Mouse (Mus musculus) lung, embryonic 14.5 days (tissue): ENCODE data around the gene Iqca. TPM values are rescaled to one million over a fixed set of nuclear protein-coding genes. Genes with fewer than 3 reads are reported as not detected.
A peak's percentile ranks its signal among the peaks of the same experiment; 100 is the strongest.

Source experiments
- ATAC-seq: fragments of 200-750 bp; cut with Nextera tagmentation; 2 replicates; pipeline ENCODE4 v1.8.0; 2017; ENCODE audit warnings: mild to moderate bottlenecking, moderate TSS enrichment, moderate library complexity; ENCODE audit not compliant: insufficient read depth
- DNase-seq: peaks from one replicate; pipeline ENCODE4 v3.0.0-alpha.2; 2015
- H3K27ac ChIP-seq: fragments of 300-500 bp; sonication (generic); 2 replicates; pipeline ENCODE4 v1.5.1; 2014; ENCODE audit warnings: low read depth, mild to moderate bottlenecking, moderate library complexity
- H3K27me3 ChIP-seq: fragments of 300-500 bp; sonication (generic); 2 replicates; pipeline ENCODE4 v1.6.1; 2014; ENCODE audit warnings: low read length, control low read depth; ENCODE audit not compliant: insufficient read depth
- H3K36me3 ChIP-seq: fragments of 300-500 bp; sonication (generic); 2 replicates; pipeline ENCODE4 v1.6.1; 2014; ENCODE audit warnings: control low read depth; ENCODE audit not compliant: insufficient read depth
- H3K4me1 ChIP-seq: fragments of 300-500 bp; sonication (generic); 2 replicates; pipeline ENCODE4 v1.6.1; 2014; ENCODE audit warnings: antibody characterized with exemption, control low read depth; ENCODE audit not compliant: insufficient read depth
- H3K4me2 ChIP-seq: fragments of 300-500 bp; sonication (generic); 2 replicates; pipeline ENCODE4 v1.6.1; 2014; ENCODE audit warnings: mild to moderate bottlenecking
- H3K4me3 ChIP-seq: fragments of 300-500 bp; sonication (generic); 2 replicates; pipeline ENCODE4 v1.5.1; 2014; ENCODE audit warnings: low read depth, low read length
- H3K9ac ChIP-seq: fragments of 300-500 bp; sonication (generic); 2 replicates; pipeline ENCODE4 v1.6.1; 2014
- H3K9me3 ChIP-seq: fragments of 300-500 bp; sonication (generic); 2 replicates; pipeline ENCODE4 v1.6.1; 2016; ENCODE audit warnings: low read depth, low read length, control low read depth
- CTCF ChIP-seq: IDR thresholded peaks from 2 replicates; pipeline ENCODE4 v1.5.1; 2016; ENCODE audit warnings: antibody characterized with exemption, low read depth
- WGBS: fragments of 180-500 bp; shearing (Covaris S2); extraction: QIAGEN DNeasy Blood & Tissue Kit; methylation state at CpG from one replicate; pipeline ENCODE4 v1.1.7; 2014; 5-methylcytosine and 5-hydroxymethylcytosine counted together
- polyA plus RNA-seq: library from polyadenylated mRNA; unstranded; fragments of >200 nt; fragmentation: Nextera tagmentation; extraction: Ambion mirVana; gene quantifications from 2 replicates; pipeline ENCODE4 v1.2.1, GENCODE M21; 2014

Iqca gene
- polyA plus RNA-seq, 1 experiment from 2014 or later, result 0.11 TPM

DNA sequence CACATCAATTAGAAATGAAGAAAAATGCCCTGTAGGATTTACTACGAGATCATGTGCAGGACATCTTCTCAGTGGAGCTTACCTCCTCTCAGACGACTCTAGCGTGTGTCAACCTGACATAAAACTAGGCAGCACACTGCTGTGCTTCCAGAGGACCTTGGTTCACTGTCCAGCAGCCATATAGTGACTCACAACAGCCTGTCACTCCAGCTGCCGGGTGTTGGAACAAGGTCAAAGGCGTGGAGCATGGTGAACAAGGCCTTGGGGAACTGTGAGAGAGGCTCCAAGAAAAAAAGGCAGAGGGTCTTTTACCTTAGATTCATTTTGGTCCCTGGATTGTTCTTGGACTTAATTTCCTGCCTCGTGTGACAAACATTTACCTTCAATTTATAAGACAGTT lies 135.1 kb downstream of the Iqca start:
- Histone ChIP-seq H3K4me1 (no peaks in the 10 kb centered on the region), H3K9ac (no peak overlapping the region), H3K27ac (no peak overlapping the region), H3K4me3 (no peak overlapping the region), H3K27me3 (no peaks in the 10 kb centered on the region), H3K4me2 (no peak overlapping the region), H3K36me3 (no peaks in the 10 kb centered on the region), H3K9me3 (no peaks in the 10 kb centered on the region)
- ATAC-seq (no peak), DNase-seq (no peak)
- no peak for TF ChIP-seq CTCF
- 74% methylated on average over 6 of the region's 6 CpGs for WGBS

DNA sequence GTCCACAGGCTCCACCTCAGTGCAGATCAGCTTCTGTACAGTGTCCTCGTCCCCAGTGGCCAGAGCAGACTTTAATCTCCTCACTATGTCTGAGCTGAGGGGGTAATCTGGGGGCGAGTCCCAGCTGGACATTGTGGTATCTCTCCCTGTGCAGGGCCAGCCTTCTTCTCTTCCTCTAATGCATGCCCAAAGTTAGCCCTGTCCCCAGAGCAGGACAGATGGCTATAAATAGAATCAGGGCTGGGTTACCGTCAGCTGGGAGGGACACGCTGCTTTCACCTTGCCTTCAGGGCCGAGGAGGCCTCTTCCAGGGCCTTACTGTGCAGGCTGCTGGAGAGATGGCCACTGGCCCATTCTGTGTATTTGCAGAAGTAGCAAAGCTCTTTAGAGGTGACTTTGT lies 138.8 kb downstream of the Iqca start, which contains the start of gene Asb18:
Asb18 (minus strand) TSS at position 221 of the 400 bp plus-strand sequence.
- DNase-seq, result no peak
- WGBS, result 71% methylated on average over 5 of the region's 5 CpGs
- no peaks in the 10 kb centered on the region for H3K36me3 ChIP-seq
- no peak within 1 kb of the TSS for H3K4me3 ChIP-seq
- H3K4me2 ChIP-seq, result no peak within 1 kb of the TSS
- no peak for TF ChIP-seq CTCF
- no peaks in the 10 kb centered on the region for H3K27me3 ChIP-seq
- no peaks in the 10 kb centered on the region for H3K4me1 ChIP-seq
- H3K27ac ChIP-seq, result no peak within 1 kb of the TSS
- H3K9ac ChIP-seq, result no peak within 1 kb of the TSS
- no peak for ATAC-seq
- H3K9me3 ChIP-seq, result no peaks in the 10 kb centered on the region

DNA sequence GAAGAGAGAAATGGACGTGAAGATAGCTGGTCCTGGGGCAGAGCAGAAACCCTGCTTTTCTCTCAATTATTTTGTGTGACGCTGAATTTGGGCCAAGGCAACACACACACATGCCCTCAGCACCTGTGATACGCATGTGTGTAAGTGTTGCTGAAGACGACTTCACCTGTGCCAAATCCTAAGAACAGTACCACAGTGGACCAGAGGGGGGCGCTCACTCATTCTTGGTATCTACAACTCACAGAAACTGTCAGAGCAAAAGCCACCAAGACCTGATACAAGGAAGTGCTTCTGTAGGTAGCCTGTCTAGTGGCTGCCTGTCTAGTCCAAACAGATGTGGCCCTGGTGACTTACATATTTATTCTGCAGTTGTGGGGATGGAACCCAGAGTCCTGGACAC lies 139.9 kb downstream of the Iqca start:
- Histone ChIP-seq H3K4me3 (no peak overlapping the region), H3K4me1 (no peaks in the 10 kb centered on the region), H3K36me3 (no peaks in the 10 kb centered on the region), H3K27me3 (no peaks in the 10 kb centered on the region), H3K9ac (no peak overlapping the region), H3K4me2 (no peak overlapping the region), H3K27ac (no peak overlapping the region), H3K9me3 (no peaks in the 10 kb centered on the region)
- WGBS, result 79% methylated on average over 5 of the region's 5 CpGs
- ATAC-seq, result no peak
- peak; percentile 20; the same call in 1 of the 2 replicates for TF ChIP-seq CTCF
- no peak for DNase-seq

DNA sequence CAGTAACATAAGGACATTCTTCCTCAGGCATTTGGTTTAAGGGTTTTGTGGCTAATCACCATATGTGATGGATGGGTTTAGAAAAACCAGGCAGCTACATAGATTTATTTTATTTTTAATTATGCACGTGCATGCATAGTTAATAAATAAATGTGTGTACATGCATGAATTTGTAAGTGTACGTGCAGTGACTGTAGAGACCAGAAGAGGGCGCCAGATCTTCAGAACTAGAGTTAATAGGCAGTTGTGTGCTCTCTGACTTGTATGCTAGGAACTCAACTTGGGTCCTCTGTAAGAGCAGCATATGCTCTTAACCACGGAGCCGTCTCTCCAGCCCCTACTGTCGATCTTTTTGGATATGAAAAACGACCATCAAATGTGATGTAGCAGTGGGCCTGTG lies 140.4 kb downstream of the Iqca start:
- Histone ChIP-seq H3K9me3 (no peaks in the 10 kb centered on the region), H3K27me3 (no peaks in the 10 kb centered on the region), H3K4me1 (no peaks in the 10 kb centered on the region), H3K4me3 (no peak overlapping the region), H3K4me2 (no peak overlapping the region), H3K27ac (no peak overlapping the region), H3K9ac (no peak overlapping the region), H3K36me3 (no peaks in the 10 kb centered on the region)
- 0 out of 2 replicates have a peak, but pooled peaks have one; percentile 30 for TF ChIP-seq CTCF
- peak; percentile 34 for DNase-seq
- 59% methylated on average over 7 of the region's 7 CpGs for WGBS
- ATAC-seq, result no peak

DNA sequence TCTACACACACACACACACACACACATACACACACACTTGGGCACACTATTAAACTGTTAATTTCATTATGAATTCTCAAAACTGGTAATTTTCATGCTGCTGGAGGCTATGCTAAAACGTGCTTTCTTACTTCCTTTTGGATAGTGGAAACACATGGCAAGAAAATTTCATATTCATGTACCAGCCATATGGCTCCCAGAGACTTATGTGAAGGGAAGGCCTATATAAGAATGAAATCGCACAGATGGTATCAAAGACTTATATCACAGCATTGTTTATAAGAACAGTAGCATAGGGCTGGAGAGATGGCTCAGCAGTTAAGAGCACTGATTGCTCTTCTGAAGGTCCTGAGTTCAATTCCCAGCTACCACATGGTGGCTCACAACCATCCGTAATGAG lies 141.0 kb downstream of the Iqca start:
- no peaks in the 10 kb centered on the region for H3K27me3 ChIP-seq
- no peak for ATAC-seq
- WGBS, result 77% methylated on average over 3 of the region's 3 CpGs

DNA sequence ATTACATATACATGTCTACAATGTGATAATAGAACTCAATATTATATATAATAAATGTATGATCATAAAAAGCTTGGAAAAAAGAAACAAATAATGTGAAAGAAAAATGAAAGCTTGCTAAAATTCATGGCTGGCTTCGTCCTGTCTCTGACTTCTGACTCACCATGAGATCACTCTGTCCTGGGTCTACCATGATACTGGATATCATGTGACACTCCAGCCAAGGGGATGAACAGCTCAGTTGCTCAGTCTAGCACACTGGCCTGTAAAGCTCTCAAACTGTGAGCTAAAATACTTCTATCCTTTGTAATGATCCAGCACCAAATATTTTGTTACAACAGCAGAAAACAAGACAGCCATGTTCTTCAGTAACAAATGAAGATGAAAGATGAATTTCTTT lies 143.1 kb downstream of the Iqca start:
- no peak for ATAC-seq
- no peaks in the 10 kb centered on the region for H3K4me1 ChIP-seq
- H3K27ac ChIP-seq, result no peak overlapping the region
- H3K4me2 ChIP-seq, result no peak overlapping the region
- H3K9me3 ChIP-seq, result no peaks in the 10 kb centered on the region
- H3K9ac ChIP-seq, result no peak overlapping the region
- no peaks in the 10 kb centered on the region for H3K27me3 ChIP-seq
- TF ChIP-seq CTCF, result no peak
- no peaks in the 10 kb centered on the region for H3K36me3 ChIP-seq
- H3K4me3 ChIP-seq, result no peak overlapping the region
- 70% methylated on average over 1 of the region's 1 CpGs for WGBS
- DNase-seq, result no peak

More for the DNA sequence above, 141.0 kb downstream of the Iqca start:
- Histone ChIP-seq H3K4me3 (no peak overlapping the region), H3K9me3 (no peaks in the 10 kb centered on the region), H3K4me1 (no peaks in the 10 kb centered on the region), H3K27ac (no peak overlapping the region), H3K9ac (no peak overlapping the region), H3K36me3 (no peaks in the 10 kb centered on the region), H3K4me2 (no peak overlapping the region)
- no peak for TF ChIP-seq CTCF
- no peak for DNase-seq

DNA sequence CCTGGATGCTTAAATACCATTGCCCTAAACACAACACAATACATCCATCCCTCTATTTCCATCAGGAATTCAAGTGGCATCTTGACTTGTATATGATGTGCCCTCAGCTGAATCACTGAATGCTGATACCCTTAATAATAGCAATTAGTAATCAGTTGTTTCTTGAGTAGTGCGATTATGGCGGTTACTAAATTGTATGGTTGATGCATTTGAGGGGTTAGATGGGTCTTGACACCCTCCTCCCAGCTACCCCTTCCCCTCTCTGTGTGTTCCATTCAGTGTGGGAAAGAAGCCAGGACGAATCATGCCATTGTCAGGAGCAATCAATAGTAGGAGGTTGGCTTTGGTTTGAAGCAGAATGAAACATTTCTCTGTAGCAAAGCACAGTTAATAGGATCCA lies 144.0 kb downstream of the Iqca start:
- 81% methylated on average over 3 of the region's 3 CpGs for WGBS
- no peak overlapping the region for H3K27ac ChIP-seq
- H3K4me3 ChIP-seq, result no peak overlapping the region
- no peak for DNase-seq
- H3K27me3 ChIP-seq, result no peaks in the 10 kb centered on the region
- ATAC-seq, result no peak
- no peak overlapping the region for H3K4me2 ChIP-seq
- TF ChIP-seq CTCF, result no peak
- H3K9ac ChIP-seq, result no peak overlapping the region
- no peaks in the 10 kb centered on the region for H3K9me3 ChIP-seq
- no peaks in the 10 kb centered on the region for H3K4me1 ChIP-seq
- H3K36me3 ChIP-seq, result no peaks in the 10 kb centered on the region

DNA sequence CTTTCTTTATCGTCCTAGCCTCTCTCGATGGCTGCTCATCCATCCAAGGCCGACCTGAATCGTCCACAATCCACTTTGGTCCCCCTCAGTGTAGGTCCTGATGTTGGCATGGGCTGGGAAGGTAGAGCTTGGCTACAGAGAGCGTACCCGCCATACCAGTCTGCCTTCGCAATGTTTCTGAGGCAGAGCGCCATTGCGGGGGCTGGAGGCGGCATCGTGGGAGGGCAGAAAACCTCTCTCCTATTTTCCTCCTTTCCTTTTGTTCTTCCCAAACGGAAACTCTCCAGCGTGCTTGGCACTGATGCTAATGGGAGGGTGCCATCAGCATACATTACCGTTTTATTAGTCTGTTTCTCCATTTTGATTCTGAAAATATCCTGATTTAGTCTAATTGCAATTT lies 146.5 kb downstream of the Iqca start:
- no peak overlapping the region for H3K27ac ChIP-seq
- ATAC-seq (no peak), DNase-seq (no peak)
- WGBS, result 73% methylated on average over 14 of the region's 14 CpGs
- H3K27me3 ChIP-seq, result no peaks in the 10 kb centered on the region
- no peaks in the 10 kb centered on the region for H3K9me3 ChIP-seq
- no peaks in the 10 kb centered on the region for H3K4me1 ChIP-seq
- H3K4me2 ChIP-seq, result no peak overlapping the region
- H3K9ac ChIP-seq, result no peak overlapping the region
- no peaks in the 10 kb centered on the region for H3K36me3 ChIP-seq
- TF ChIP-seq CTCF, result no peak
- H3K4me3 ChIP-seq, result no peak overlapping the region
